Mouse (Mus musculus) spleen, adult 10 weeks (tissue): ENCODE measurements around the gene Olfr488. TPM values are rescaled to one million over a fixed set of nuclear protein-coding genes. Genes with fewer than 3 reads are reported as not detected.

Experiments used
- polyA plus RNA-seq: library from polyadenylated mRNA; stranded (reverse); fragments of 350-450 nt; fragmentation: Illumina TruSeq; extraction: RNeasy Lipid Tissue Mini Kit (QIAGEN cat#74804); gene quantifications from one replicate; pipeline ENCODE4 v1.2.3, GENCODE M21; 2015; ENCODE audit warnings: low replicate concordance; ENCODE audit not compliant: insufficient read depth

Olfr488 gene
- polyA plus RNA-seq, result not detected

GRCm38 (mm10) chr7:108258247-108258646, at the start of gene Olfr488:
Gene Olfr488 (minus strand): TSS chr7:108258347.

GRCm38 (mm10) chr7:108288834-108289233, 30.7 kb upstream of the Olfr488 start, which contains the start of gene Olfr490:
Gene Olfr490 (minus strand): TSS chr7:108288934.

DNA sequence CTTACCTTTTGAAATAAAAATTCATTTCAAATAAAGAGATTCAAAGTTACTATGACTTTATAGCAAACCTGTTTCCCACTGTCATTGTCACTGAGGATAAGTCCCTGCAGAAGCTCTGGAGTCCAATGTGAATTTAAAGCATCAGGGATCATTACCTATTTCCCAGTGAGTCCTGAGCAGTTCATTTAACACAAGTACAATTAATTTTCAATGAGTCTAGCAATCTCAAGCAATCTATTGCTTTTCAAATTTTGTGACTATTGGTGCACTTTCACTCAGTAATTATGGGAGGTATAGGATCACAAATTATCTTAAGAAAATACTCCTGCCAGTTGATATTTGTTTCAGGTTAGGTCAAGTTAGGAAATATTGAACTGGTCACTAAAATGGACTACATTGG, 43.6 kb downstream of the Olfr488 start, which contains the start of gene Olfr487:
Olfr487 (minus strand) TSS at position 101 of the 400 bp plus-strand sequence.

Other genes with a start within 250 kb of the Olfr488 start
- gene Olfr478, start 224.4 kb downstream of the Olfr488 start, polyA plus RNA-seq, result not detected
- not detected for gene Olfr479, start 207.7 kb downstream of the Olfr488 start, polyA plus RNA-seq
- not detected for gene Olfr480, start 191.0 kb downstream of the Olfr488 start, polyA plus RNA-seq
- not detected for gene Olfr481, start 178.5 kb downstream of the Olfr488 start, polyA plus RNA-seq
- not detected for gene Olfr482, start 160.8 kb downstream of the Olfr488 start, polyA plus RNA-seq
- gene Olfr483, start 157.5 kb downstream of the Olfr488 start, polyA plus RNA-seq, result not detected
- not detected for gene Olfr484, start 130.9 kb downstream of the Olfr488 start, polyA plus RNA-seq
- gene Olfr485, start 98.5 kb downstream of the Olfr488 start, polyA plus RNA-seq, result not detected
- gene Olfr486, start 85.6 kb downstream of the Olfr488 start, polyA plus RNA-seq, result not detected
- not detected for gene Olfr487, start 43.7 kb downstream of the Olfr488 start, polyA plus RNA-seq
- gene Olfr490, start 30.6 kb upstream of the Olfr488 start, polyA plus RNA-seq, result not detected
- not detected for gene Olfr491, start 55.1 kb upstream of the Olfr488 start, polyA plus RNA-seq
- not detected for gene Olfr492, start 65.3 kb upstream of the Olfr488 start, polyA plus RNA-seq
- not detected for gene Olfr493, start 88.6 kb upstream of the Olfr488 start, polyA plus RNA-seq
- not detected for gene Olfr494, start 107.0 kb upstream of the Olfr488 start, polyA plus RNA-seq
- gene Olfr495, start 134.8 kb upstream of the Olfr488 start, polyA plus RNA-seq, result not detected
- not detected for gene Olfr497, start 162.1 kb upstream of the Olfr488 start, polyA plus RNA-seq
- gene Olfr498, start 207.0 kb upstream of the Olfr488 start, polyA plus RNA-seq, result not detected